Mouse (Mus musculus) R1 (cell line): Measurements from ENCODE around the gene Robo2.

Experiments used
- DNase-seq: peaks from one replicate; pipeline ENCODE4 v3.0.0-alpha.2; 2018; ENCODE audit warnings: low read depth, low spot score

The Robo2 gene

DNA sequence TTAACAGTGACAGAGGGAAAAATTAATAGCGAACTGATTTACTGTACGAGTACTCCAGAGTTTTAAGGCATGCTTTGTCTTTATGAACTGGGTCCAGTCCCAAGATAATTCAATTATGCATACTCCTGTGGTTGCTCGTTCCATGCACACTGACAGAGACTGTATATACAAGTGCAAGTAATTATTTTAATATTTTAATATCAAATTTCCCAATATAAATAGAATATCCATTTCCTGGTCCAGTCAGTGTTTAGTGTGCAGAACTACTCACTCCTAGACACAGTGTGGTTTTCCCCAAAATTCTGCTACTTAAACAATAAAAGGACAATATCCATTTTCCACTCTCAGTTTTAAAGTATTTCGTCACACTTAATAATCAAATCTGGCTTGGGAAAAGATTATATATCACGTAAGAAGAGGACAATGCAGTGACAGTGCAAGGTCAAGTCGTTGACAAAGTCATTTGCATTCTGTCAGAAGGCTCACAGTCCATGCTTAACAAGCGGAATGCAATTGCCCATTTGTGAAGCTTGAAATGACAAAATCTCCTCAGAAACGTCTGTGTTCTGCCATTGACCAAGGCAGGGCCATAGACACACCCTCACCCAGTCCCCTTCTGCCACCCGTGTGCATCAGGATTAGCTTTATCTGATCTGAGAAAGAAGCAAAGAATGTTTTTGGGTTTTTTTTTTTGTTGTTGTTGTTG lies 89.8 kb downstream of the Robo2 start:
- no peak for DNase-seq

DNA sequence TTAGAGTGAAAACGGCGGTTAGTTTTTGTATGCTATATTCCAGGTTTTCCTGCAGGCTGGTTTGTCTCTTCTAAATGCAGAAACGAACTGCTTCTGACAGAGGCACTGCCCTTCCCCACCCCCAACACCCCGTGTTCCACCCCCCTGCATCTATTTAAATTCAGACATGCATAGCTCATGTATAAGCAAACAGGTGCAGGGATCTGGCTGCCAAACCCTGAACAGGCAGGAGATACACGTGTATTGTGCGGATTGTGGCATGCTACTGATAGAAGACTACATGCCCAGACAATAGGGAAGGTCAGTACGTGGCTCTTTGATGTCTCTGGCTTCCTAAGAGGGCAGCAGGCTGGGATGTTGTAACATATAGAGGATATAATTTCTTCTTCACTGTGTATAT lies 95.5 kb downstream of the Robo2 start:
- no peak for DNase-seq

DNA sequence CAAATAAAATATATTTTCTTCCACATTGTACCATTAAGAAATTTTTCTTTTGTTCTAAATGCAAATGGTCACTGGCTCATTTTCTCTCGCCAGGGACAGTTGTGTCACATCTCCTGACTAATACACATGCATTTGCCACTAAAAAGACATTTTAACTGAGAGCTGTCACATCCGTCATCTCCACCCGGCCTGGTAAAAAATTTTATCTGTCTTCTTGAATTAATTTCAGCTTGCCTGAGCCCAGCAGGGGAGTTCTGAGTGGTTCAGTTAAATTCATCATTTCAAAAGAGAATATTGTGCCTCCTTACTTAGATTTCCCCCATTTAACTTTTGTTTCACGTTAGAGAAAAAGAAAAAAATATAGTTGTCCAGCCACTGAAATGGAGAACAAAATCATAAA lies 98.4 kb downstream of the Robo2 start:
- DNase-seq: no peak

DNA sequence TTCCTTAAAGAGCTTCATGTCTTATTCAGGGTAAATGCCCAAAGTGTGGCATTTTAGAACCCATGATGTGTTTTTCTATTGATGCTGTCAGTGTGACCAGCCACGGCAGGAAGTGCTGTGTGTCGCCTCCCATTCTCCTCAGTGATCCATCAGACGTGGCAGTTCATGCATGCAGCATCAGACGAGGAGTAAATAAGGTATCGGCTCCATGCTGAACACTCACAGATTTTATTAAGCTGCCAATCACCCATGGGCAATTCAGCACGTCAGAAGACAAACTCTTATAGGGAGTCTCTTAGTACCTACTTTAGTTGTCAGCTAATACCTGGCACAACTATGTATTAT lies 104.1 kb downstream of the Robo2 start:
- DNase-seq: no peak

DNA sequence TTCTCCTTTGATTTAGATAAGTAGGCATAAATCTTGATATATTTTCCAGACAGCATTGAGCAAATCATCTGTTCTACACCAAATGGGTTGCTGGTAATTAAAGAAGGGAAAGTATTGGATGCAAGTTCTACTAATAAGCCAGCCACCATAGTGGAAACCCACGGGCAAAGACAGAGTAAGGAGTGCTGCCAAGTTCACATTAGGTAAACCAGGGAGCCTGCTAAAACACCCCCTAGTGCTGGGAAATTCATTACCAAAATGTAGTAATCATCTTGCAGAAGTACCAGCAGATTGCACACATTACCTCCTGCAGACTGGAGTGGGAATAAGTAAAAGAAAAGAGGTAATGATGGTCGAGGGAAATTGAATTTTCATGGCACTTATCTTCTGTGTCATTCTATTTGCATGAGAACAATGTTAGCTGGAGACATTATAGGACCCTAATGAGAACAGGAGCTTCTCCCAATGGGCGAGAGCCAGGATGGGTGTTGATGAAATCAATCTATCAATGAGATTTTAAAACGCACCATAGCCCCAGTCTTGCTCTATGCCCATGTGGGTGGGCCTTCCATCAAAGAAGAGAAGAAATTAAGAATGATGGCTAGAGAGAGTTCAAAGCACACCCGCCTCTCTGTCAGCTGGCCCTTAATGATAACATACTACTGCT lies 104.6 kb downstream of the Robo2 start:
- no peak for DNase-seq

DNA sequence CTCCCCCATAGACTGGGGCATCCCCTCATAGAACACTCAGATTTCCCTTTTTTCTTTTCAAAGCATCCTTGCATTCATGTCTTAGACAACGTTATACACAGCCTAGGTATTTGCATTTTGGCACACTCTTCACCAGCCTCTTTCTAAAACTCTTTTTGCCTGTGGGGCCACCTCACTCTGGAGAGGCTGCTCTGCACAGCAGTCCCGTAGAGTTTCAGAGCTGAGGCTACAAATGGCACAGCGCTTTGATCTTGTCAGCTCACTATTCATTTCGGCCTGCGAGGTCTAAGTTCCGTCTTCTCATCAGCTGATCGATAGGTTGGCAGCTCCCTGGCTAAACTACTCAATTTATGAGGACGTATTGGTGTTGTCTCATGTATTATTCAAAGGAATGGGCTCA lies 123.7 kb downstream of the Robo2 start:
- no peak for DNase-seq

DNA sequence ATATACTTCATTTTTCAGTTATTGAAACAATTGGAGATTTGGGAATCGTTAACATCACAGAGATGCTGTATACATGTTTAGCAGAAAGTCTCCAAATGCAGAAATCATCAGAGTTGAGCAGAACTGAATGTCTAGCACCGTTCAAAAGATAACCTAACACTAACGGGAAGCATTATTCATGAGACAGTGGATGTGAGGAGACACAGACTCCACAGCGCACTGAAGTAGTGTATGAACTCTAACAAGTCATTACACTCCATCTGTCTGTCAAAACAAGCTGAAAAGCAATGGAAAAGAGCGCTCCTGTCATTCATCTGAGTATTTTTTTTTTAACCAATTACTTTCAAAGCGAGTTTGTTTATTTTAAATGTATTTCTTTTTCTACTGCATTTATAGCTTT lies 129.1 kb downstream of the Robo2 start:
- DNase-seq: no peak

DNA sequence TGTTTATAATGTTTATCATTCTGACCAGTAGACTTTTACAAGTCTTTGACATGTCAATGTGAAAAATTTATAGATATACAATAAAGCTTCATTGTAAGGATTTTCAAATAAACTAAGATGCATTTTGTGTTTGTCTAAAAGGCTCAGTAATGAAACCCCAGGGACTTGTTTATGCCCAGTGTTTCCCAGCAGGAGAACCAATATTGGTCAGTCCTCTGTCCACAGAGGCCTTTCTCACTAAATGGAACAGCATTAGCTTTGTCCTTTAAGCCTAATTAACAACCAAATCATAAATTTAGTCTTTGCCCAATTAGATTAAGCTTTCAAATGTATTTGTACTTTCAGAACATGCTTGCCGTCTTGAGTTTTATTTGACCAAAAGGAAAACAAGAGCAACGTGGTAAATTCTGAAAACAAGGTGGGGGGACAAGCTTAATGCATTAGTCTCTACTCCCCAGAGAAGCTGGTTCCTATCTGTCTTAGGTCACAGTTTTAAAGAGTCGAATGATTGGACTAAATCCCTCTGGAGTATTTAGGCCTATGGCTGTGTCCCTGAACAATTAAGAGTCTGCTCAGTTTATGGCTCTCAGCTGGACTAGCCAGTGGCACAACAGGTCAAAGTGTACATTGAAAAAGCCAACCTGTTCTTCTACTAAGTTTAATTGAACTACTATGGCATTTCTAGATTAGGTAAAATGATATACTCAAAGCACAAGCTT lies 134.6 kb downstream of the Robo2 start:
- no peak for DNase-seq

DNA sequence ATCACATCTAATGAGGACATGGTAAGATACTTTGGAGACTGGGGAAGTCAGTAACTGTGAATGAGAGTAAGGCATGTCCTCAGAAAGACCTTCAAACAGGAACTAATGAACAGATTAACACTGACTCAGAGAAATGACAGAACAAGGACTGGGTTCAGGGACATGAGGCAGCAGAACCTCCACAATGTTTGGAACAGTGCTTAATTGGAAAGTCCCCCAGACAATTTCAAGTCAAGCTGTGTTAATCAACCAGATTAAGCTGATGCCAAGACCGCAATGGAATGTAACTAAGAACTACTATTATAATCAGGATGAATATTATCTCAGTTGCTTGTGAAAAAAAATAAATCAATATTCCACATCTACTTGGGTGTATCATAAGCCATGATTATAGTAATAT lies 137.0 kb downstream of the Robo2 start:
- DNase-seq: no peak

DNA sequence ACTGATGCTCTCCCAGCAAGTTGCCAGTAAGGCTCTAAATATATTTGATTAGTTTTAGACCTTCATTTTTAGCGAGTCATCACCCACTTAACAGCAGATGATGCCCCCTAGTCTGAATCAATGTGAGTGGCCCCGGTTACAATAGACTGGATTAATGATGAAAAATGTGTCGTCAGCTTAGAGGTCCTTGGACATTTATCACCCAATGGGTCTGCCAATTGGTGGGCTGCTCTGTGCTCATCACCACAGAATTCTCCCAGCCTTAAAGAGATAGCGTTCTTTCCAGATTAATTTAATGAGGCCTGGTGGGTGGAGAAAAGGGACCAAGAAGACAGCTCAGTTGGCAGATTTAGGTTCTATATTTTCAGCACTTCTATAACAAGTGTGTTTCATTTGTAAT lies 138.6 kb downstream of the Robo2 start:
- no peak for DNase-seq

DNA sequence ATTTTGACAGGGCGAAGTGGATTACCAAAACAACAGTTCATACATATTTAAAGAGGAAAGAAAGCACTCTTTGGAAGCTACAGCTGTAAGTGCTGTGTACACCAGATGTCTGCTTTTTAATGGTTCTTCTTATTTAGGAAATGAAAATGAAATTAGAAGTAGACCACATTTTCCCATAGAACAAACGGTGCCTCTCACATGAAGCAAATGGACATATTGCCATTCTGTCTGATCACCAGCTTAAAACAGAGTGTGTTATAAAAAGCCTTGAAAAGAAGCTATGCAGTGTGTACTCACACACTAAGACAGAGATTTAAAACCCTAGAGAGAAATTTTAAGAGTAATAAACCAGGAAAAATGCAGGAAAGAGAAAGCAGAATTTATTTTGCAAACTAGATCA lies 153.4 kb downstream of the Robo2 start:
- DNase-seq: no peak

DNA sequence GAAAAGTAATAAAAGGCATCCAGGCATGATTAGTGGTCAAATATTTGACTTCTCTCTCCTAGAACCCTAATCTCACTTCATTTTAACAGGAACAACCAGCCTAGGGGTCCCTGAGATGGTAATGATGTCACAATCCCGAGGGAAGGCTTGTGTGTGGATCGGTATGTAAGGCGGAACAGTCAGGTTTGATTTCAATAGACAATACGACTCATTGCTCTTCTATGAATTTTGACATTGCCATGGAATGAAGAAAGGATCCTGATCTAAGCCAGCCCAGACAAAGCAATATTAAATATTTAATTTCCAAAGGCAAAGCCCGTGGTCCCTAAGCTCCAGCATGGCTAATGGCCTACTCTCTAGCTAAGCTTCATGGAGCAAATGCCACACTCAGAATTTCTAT lies 167.2 kb downstream of the Robo2 start:
- DNase-seq: no peak

DNA sequence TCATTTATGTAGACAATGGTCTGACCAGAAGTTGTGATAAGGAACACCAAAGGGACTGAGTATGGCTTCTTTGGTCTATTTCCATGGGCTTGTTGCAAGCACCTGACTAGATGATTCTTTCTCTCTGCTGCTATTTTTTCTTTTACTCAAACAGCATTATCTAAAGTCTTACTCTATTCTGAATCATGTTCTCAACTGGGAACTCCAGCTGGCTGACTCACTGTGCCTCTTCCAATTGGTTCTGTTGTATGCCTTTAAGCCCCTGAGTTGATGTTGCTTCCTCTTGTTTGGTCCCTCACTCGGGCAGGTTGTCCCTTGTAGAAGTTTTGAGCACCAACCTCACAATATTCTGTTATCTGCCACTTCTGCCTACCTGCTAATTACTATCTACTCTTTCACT lies 170.1 kb downstream of the Robo2 start:
- DNase-seq: no peak

DNA sequence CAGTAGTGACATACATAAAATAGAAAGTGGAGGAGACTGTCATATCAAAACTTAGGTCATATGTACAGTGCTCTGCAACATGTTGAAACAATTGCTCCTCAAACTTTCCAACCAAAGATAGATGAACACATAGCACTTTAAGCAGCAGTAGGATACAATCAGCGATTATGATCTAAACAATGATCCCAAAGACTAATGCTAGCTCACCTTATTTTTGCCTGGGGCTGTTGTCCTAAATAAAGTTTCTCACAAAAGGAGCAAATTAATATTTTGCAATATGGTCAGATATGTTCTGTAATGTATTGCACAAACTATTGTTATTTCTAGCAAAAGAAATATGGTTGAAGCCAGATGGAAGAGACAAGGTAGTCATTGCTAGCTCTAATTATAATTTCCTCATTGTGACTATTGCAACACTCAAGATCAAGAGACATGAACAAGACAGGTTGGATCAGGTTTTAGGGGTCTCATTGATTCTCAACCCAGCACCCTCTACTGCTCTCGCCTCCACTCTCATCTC lies 174.2 kb downstream of the Robo2 start:
- DNase-seq: no peak

DNA sequence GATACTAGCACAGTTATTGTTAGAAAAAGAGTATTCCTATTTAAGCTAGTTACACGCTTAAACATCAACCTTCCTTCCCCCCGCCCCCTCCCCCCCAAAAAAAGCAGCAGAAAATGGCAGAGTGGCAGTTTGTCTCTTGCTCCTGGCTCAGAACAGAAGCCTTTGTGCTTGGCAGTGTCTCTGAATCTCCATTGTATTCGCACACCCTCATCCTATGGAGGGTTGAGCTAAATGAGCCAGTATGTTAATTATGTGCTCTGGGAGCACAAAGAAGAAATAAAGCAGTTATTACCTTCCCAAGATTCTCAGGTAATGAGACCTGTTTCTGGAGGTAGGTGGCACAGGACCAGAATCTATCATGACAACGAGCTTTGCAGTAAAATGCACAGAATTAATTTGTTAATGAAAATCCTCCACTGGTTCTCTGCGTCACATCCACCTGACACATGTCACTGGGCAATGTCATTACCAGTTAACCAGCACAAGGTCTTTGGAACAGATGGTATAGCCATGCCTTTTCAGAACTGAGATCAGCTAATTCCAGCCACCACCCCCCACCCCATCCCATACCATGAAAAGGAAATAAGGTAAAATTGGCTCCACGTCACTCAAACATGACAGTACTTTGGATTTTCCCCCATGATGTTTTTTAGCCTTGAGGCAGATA lies 177.1 kb downstream of the Robo2 start:
- DNase-seq: no peak

DNA sequence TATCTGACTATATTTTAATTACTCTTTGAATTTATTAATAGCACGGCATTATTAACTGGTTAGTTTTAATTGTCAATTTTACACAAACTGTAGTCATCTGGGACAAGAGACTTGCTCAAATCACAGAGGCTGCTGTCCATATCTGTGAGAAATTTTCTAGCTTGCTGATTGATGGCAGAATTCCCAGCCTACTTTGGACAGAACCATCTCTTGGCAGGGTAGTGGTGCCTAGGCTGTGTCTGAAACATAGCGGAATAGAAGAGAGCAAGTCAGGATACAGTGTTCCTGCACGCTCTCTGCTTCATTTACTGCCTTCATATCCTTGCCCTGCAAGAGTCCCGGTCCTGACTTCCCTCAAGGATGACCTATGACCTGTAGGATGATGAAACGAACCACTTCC lies 178.0 kb downstream of the Robo2 start:
- no peak for DNase-seq

DNA sequence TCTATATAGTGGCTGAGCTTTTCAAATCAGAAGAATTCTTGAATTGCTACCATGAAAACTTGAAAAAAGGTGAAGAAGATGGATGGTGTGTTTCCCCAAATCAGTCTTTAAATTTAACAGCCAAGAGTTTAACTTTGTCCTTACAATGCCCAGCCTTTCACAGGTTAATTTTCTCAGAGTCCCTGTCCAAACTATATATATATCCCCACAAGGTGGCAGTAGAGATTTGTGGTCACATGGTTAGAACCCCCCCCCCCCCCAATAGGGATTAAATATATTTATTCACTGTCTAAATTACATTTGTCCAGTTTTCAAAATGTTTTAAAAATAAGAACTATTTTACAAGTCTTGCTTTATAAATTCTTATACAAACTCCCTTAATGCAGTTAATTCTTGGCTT lies 184.3 kb downstream of the Robo2 start:
- peak; percentile 11 for DNase-seq

DNA sequence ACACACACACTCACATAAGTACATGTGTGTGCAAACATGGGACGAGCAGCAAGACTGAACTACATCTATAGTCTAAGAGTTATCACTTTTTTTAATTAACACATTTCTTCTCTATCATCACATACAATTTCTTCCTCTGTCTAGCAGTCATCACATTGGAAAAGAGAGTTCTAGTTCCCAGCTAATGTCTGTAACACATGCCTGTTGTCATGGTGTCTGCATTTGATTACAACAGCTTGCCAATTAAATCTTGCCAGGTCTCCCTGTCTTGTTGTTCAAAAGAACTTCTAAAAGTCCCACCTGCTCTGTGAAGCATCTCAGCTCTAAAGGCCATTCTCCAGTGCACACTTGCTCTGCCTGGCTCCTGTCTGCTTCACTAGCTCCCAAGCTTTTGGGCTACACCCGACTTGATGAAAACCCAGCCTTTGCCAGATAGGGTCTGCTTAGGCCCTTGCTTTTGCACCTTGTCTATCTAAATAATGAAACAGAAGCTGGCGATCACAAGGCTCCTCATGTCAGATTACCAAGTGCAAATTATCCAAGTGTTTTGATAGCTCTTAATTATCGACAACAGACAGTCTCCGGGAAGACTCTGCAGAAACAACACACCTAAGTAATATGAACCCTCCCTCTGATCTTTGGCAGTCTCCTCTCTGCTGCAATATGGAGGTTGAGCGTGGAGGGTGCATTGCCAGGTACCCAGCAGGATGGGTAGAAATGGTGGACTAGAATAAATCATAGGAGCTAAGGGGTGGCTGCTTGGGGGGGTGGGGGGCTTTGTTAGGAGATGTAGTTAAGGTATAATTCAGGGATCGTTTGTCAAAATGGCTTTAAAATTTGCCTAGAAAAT lies 186.0 kb downstream of the Robo2 start:
- no peak for DNase-seq

DNA sequence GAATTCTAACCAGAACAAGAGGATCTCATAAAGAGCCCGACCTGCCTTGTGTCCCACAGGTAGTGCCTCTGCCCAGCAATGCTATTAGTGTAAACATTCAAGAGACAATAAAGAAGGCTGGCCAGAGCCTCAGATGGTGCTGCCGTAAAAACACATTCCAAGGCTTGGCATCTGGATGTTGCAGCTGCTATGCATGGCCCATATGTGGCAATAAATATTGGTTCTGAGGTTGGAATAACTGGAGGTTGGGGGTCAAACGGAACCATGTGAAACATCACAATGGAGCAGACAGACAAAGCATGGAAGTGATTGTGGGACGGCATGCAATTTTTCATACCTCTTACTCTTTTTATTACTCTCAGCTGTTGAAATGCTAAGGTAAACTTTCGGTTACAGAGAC lies 189.1 kb downstream of the Robo2 start:
- DNase-seq: no peak

DNA sequence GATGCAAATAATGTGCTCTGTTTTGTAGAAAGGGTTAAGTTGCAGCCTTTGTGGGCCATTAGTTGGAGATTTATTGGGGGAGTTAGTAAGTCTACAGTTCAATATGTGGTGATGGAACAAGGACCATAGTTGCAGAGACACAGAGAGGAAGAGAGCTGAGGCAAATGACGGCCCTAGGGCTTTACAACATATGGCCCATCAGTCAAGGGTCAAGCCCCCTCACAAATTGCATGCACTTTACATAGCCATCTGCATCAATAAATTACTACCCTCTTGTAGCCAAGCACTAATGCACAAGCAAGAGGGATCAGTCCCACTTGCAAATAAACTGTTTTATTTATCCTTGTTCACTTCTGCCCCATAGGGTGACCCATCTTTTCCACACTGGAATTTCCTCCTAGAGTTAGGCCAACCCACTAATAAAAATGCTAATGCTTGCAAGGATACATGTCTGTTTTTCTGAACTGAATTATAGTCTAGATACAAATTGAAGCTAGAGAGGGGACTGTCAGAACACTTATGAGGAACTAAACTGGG lies 194.7 kb downstream of the Robo2 start:
- DNase-seq: no peak

DNA sequence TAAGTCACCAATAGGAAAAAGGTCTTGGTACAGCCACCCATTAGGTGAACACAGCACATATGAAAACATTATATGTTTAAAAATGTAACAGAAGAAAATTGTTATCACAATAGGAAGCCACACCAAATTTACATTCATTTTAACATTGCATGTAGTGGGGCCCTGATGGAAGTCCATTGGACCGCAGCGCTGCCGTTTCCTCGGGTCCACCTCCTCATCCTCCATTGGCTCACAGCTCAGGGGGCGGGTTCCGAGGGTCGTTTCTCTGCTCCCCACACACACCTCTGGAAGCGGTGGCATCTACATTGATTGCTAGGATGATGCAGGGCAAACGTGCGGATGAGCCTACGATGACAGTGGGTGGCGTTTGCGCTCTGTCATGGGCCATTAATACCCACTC lies 195.8 kb downstream of the Robo2 start:
- DNase-seq: no peak
